Mouse (Mus musculus): ENCODE measurements around the gene Grap2. TPM values are rescaled to one million over a fixed set of nuclear protein-coding genes. Genes with fewer than 3 reads are reported as not detected.

Grap2 gene
- polyA plus RNA-seq, 1 experiment from 2014 or later: 3.0 TPM

GRCm38 (mm10) chr15:80684786-80685602, 112.6 kb downstream of the Grap2 start:
- H3K36me3 ChIP-seq (ENCODE audit: control insufficient read depth, insufficient read depth, low read length): no peaks in the 10 kb centered on the region
- ATAC-seq (ENCODE audit: low FRiP score) (no peak), DNase-seq (ENCODE audit: low spot score) (no peak)
- 20% methylated on average over 8 of the region's 8 CpGs for WGBS
- H3K4me2 ChIP-seq (replicated peaks; ENCODE audit: low read depth, low read length): no peak overlapping the region
- no peaks in the 10 kb centered on the region for H3K27me3 ChIP-seq (ENCODE audit: control insufficient read depth, insufficient read depth, low read length)
- H3K4me3 ChIP-seq (ENCODE audit: low read depth, low read length): no peak overlapping the region
- no peak overlapping the region for H3K27ac ChIP-seq (ENCODE audit: low read depth, low read length)
- H3K9me3 ChIP-seq (ENCODE audit: control insufficient read depth, low read length): no peaks in the 10 kb centered on the region
- H3K4me1 ChIP-seq (replicated peaks; ENCODE audit: control insufficient read depth, insufficient read depth, low read length): peaks cover 6% of the 10 kb centered on the region
- no peak overlapping the region for H3K9ac ChIP-seq (ENCODE audit: low read depth, low read length)

- WGBS: 40% methylated on average over 7 of the region's 7 CpGs
- Histone ChIP-seq H3K27me3 (ENCODE audit: control insufficient read depth, insufficient read depth, low read length) (no peaks in the 10 kb centered on the region), H3K9ac (ENCODE audit: low read depth, low read length) (no peak overlapping the region), H3K4me3 (ENCODE audit: low read depth, low read length) (no peak overlapping the region), H3K4me1 (replicated peaks; ENCODE audit: control insufficient read depth, insufficient read depth, low read length) (peaks cover 6% of the 10 kb centered on the region), H3K27ac (ENCODE audit: low read depth, low read length) (no peak overlapping the region), H3K36me3 (ENCODE audit: control insufficient read depth, insufficient read depth, low read length) (no peaks in the 10 kb centered on the region), H3K9me3 (ENCODE audit: control insufficient read depth, low read length) (no peaks in the 10 kb centered on the region), H3K4me2 (replicated peaks; ENCODE audit: low read depth, low read length) (no peak overlapping the region)
- no peak; the same call in 1 of the 2 replicates for ATAC-seq (ENCODE audit: low FRiP score)
- peak; percentile 19 for DNase-seq (ENCODE audit: low spot score)
These were observed 113.2 kb downstream of the Grap2 start for GRCm38 (mm10) chr15:80685603-80685895.

GRCm38 (mm10) chr15:80688536-80688935, 116.1 kb downstream of the Grap2 start:
- no peak for ATAC-seq (ENCODE audit: low FRiP score)
- Histone ChIP-seq H3K27me3 (ENCODE audit: control insufficient read depth, insufficient read depth, low read length) (no peaks in the 10 kb centered on the region), H3K9ac (ENCODE audit: low read depth, low read length) (no peak overlapping the region), H3K4me3 (ENCODE audit: low read depth, low read length) (no peak overlapping the region), H3K9me3 (ENCODE audit: control insufficient read depth, low read length) (no peaks in the 10 kb centered on the region), H3K27ac (ENCODE audit: low read depth, low read length) (no peak overlapping the region), H3K36me3 (ENCODE audit: control insufficient read depth, insufficient read depth, low read length) (no peaks in the 10 kb centered on the region), H3K4me1 (replicated peaks; ENCODE audit: control insufficient read depth, insufficient read depth, low read length) (peaks cover 7% of the 10 kb centered on the region), H3K4me2 (replicated peaks; ENCODE audit: low read depth, low read length) (no peak overlapping the region)
- DNase-seq (ENCODE audit: low spot score): no peak
- WGBS: 78% methylated on average over 7 of the region's 7 CpGs

- H3K4me1 ChIP-seq (replicated peaks; ENCODE audit: control insufficient read depth, insufficient read depth, low read length): peaks cover 5% of the 10 kb centered on the region; the same call in 1 of the 2 replicates
- H3K27ac ChIP-seq (ENCODE audit: low read depth, low read length): no peak overlapping the region
- 37% methylated on average over 3 of the region's 3 CpGs for WGBS
- H3K9me3 ChIP-seq (ENCODE audit: control insufficient read depth, low read length): no peaks in the 10 kb centered on the region
- DNase-seq (ENCODE audit: low spot score) (no peak), ATAC-seq (ENCODE audit: low FRiP score) (no peak)
- no peak overlapping the region for H3K4me3 ChIP-seq (ENCODE audit: low read depth, low read length)
- no peaks in the 10 kb centered on the region for H3K27me3 ChIP-seq (ENCODE audit: control insufficient read depth, insufficient read depth, low read length)
- H3K4me2 ChIP-seq (replicated peaks; ENCODE audit: low read depth, low read length): no peak overlapping the region
- no peak overlapping the region for H3K9ac ChIP-seq (ENCODE audit: low read depth, low read length)
- no peaks in the 10 kb centered on the region for H3K36me3 ChIP-seq (ENCODE audit: control insufficient read depth, insufficient read depth, low read length)
These were observed 121.1 kb downstream of the Grap2 start for GRCm38 (mm10) chr15:80693492-80693891.

- Histone ChIP-seq H3K27me3 (ENCODE audit: control insufficient read depth, insufficient read depth, low read length) (no peaks in the 10 kb centered on the region), H3K4me2 (replicated peaks; ENCODE audit: low read depth, low read length) (no peak overlapping the region), H3K27ac (ENCODE audit: low read depth, low read length) (no peak overlapping the region), H3K4me3 (ENCODE audit: low read depth, low read length) (no peak overlapping the region), H3K9me3 (ENCODE audit: control insufficient read depth, low read length) (no peaks in the 10 kb centered on the region), H3K4me1 (replicated peaks; ENCODE audit: control insufficient read depth, insufficient read depth, low read length) (peaks cover 5% of the 10 kb centered on the region; the same call in 1 of the 2 replicates), H3K36me3 (ENCODE audit: control insufficient read depth, insufficient read depth, low read length) (no peaks in the 10 kb centered on the region), H3K9ac (ENCODE audit: low read depth, low read length) (no peak overlapping the region)
- no peak for ATAC-seq (ENCODE audit: low FRiP score)
- DNase-seq (ENCODE audit: low spot score): peak; percentile 79
- WGBS: 24% methylated on average over 11 of the region's 11 CpGs
These were observed 121.9 kb downstream of the Grap2 start for GRCm38 (mm10) chr15:80694125-80694910.

- Histone ChIP-seq H3K9ac (ENCODE audit: low read depth, low read length) (no peak overlapping the region), H3K4me1 (replicated peaks; ENCODE audit: control insufficient read depth, insufficient read depth, low read length) (peaks cover 5% of the 10 kb centered on the region; the same call in 1 of the 2 replicates), H3K27ac (ENCODE audit: low read depth, low read length) (no peak overlapping the region), H3K4me2 (replicated peaks; ENCODE audit: low read depth, low read length) (no peak overlapping the region), H3K36me3 (ENCODE audit: control insufficient read depth, insufficient read depth, low read length) (no peaks in the 10 kb centered on the region), H3K27me3 (ENCODE audit: control insufficient read depth, insufficient read depth, low read length) (no peaks in the 10 kb centered on the region), H3K9me3 (ENCODE audit: control insufficient read depth, low read length) (no peaks in the 10 kb centered on the region), H3K4me3 (ENCODE audit: low read depth, low read length) (no peak overlapping the region)
- 57% methylated on average over 5 of the region's 5 CpGs for WGBS
- DNase-seq (ENCODE audit: low spot score): no peak
- ATAC-seq (ENCODE audit: low FRiP score): no peak
These were observed 125.2 kb downstream of the Grap2 start for GRCm38 (mm10) chr15:80697564-80697963.

GRCm38 (mm10) chr15:80701481-80702257, 129.3 kb downstream of the Grap2 start:
- Histone ChIP-seq H3K9ac (ENCODE audit: low read depth, low read length) (0 out of 2 replicates have a peak overlapping the region, but pooled peaks have one; percentile 1), H3K27me3 (ENCODE audit: control insufficient read depth, insufficient read depth, low read length) (no peaks in the 10 kb centered on the region), H3K4me1 (replicated peaks; ENCODE audit: control insufficient read depth, insufficient read depth, low read length) (peaks cover 3% of the 10 kb centered on the region; the same call in 1 of the 2 replicates), H3K4me3 (ENCODE audit: low read depth, low read length) (no peak overlapping the region), H3K9me3 (ENCODE audit: control insufficient read depth, low read length) (no peaks in the 10 kb centered on the region), H3K4me2 (replicated peaks; ENCODE audit: low read depth, low read length) (no peak overlapping the region), H3K36me3 (ENCODE audit: control insufficient read depth, insufficient read depth, low read length) (no peaks in the 10 kb centered on the region), H3K27ac (ENCODE audit: low read depth, low read length) (no peak overlapping the region)
- 76% methylated on average over 8 of the region's 8 CpGs for WGBS
- ATAC-seq (ENCODE audit: low FRiP score) (no peak), DNase-seq (ENCODE audit: low spot score) (no peak)

All from hindbrain, embryonic 11.5 days (tissue).